In genomic region chr9:44985721-44986161, GRCm38 (mm10) we compare ENCODE assay signal across 17 mouse cellular contexts. TPM values are rescaled to one million over a fixed set of nuclear protein-coding genes. Genes with fewer than 3 reads are reported as not detected.
A peak's percentile ranks its signal among the peaks of the same experiment; 100 is the strongest.
DNase-seq lines count a peak whose midpoint lies in the region; ATAC-seq and TF ChIP-seq lines count a peak whose summit lies in the region.
"Had no signal": no experiment of that assay in that cellular context is flagged by ENCODE, and none has a peak within 500 bp of the region (broad histone marks: within the 10 kb centered on the region; RNA-seq: fewer than 3 reads in every experiment).

No protein-coding gene starts in this region.

- no peak overlapping the region for H3K27ac ChIP-seq in heart, embryonic 14.5 days (replicated peaks in 1 of 2; ENCODE audit: control insufficient read depth in 1 of 2, insufficient read depth in 1 of 2, low read depth in 2 of 2, low read length in 2 of 2)
- no peak overlapping the region for H3K27ac ChIP-seq in liver, embryonic 12.5 days
- H3K27ac ChIP-seq in cerebellum, adult 2 months (ENCODE audit: insufficient read depth, low read length), result no peak overlapping the region
- H3K27ac ChIP-seq: hindbrain, embryonic 13.5 days; midbrain, embryonic 15.5 days had no signal

- TF ChIP-seq POLR2A in cerebellum, adult 2 months (IDR thresholded peaks at IDR 0.05; ENCODE audit: borderline replicate concordance, insufficient read depth, low read length), result no peak

- WGBS in heart, embryonic 14.5 days, result 67% methylated on average over 3 of the region's 3 CpGs
- 67% methylated on average over 3 of the region's 3 CpGs for WGBS in liver, embryonic 12.5 days (ENCODE audit: insufficient replicate concordance)
- WGBS in cerebellum, adult 2 months, result 82% methylated on average over 3 of the region's 3 CpGs

- H3K9me3 ChIP-seq in heart, embryonic 14.5 days (ENCODE audit: control insufficient read depth, low read length), result no peaks in the 10 kb centered on the region
- H3K9me3 ChIP-seq in liver, embryonic 12.5 days (replicated peaks), result no peaks in the 10 kb centered on the region
- H3K9me3 ChIP-seq: hindbrain, embryonic 13.5 days; midbrain, embryonic 15.5 days had no signal

- H3K9ac ChIP-seq in heart, embryonic 14.5 days (ENCODE audit: low read length), result no peak overlapping the region
- no peak overlapping the region for H3K9ac ChIP-seq in liver, embryonic 12.5 days
- H3K9ac ChIP-seq: hindbrain, embryonic 13.5 days; midbrain, embryonic 15.5 days had no signal

- H3K4me1 ChIP-seq in heart, embryonic 14.5 days (ENCODE audit: control insufficient read depth in 2 of 2, insufficient read depth in 2 of 2, low read length in 2 of 2), result peaks cover 2 to 6% of the 10 kb centered on the region in 2 experiments; a peak in 1 of 4 replicates
- peaks cover 5% of the 10 kb centered on the region; the same call in 1 of the 2 replicates for H3K4me1 ChIP-seq in liver, embryonic 12.5 days
- no peaks in the 10 kb centered on the region for H3K4me1 ChIP-seq in cerebellum, adult 2 months (ENCODE audit: control insufficient read depth, insufficient read depth, low read length)
- H3K4me1 ChIP-seq: hindbrain, embryonic 13.5 days; midbrain, embryonic 15.5 days had no signal

- H3K36me3 ChIP-seq in heart, embryonic 14.5 days (ENCODE audit: control insufficient read depth, insufficient read depth, low read length), result no peaks in the 10 kb centered on the region
- no peaks in the 10 kb centered on the region for H3K36me3 ChIP-seq in liver, embryonic 12.5 days
- no peaks in the 10 kb centered on the region for H3K36me3 ChIP-seq in splenic B cell, adult 2 months (ENCODE audit: control insufficient read depth, insufficient read depth, low read length, poor library complexity, severe bottlenecking)
- H3K36me3 ChIP-seq: hindbrain, embryonic 13.5 days; midbrain, embryonic 15.5 days had no signal

- TF ChIP-seq CTCF in cerebellum, adult 2 months (IDR thresholded peaks at IDR 0.05; ENCODE audit: borderline replicate concordance, insufficient read depth, low read depth, low read length), result no peak

- H3K27me3 ChIP-seq in heart, embryonic 14.5 days (ENCODE audit: control insufficient read depth, insufficient read depth, low read length), result no peaks in the 10 kb centered on the region
- 0 out of 2 replicates have a peak, but pooled peaks cover 6% of the 10 kb centered on the region for H3K27me3 ChIP-seq in liver, embryonic 12.5 days (replicated peaks)
- H3K27me3 ChIP-seq in splenic B cell, adult 2 months (ENCODE audit: control insufficient read depth, insufficient read depth, low read length, poor library complexity, severe bottlenecking), result no peaks in the 10 kb centered on the region
- no peaks in the 10 kb centered on the region; the same call in 1 of the 2 replicates for H3K27me3 ChIP-seq in cerebellum, adult 2 months (ENCODE audit: control insufficient read depth, insufficient read depth, low read length)
- H3K27me3 ChIP-seq: midbrain, embryonic 15.5 days had no signal

- no peak for ATAC-seq in heart, embryonic 14.5 days (ENCODE audit: insufficient number of reproducible peaks, insufficient read depth, low FRiP score, low read depth)
- no peak for ATAC-seq in liver, embryonic 12.5 days
- ATAC-seq: midbrain, embryonic 15.5 days had no signal

- H3K4me3 ChIP-seq in heart, embryonic 14.5 days (ENCODE audit: control insufficient read depth in 1 of 2, insufficient read depth in 1 of 2, low read depth in 1 of 2, low read length in 2 of 2), result no peak overlapping the region
- peak overlapping the region; percentile 5; the same call in 1 of the 2 replicates for H3K4me3 ChIP-seq in liver, embryonic 12.5 days
- H3K4me3 ChIP-seq in cerebellum, adult 2 months (replicated peaks; ENCODE audit: insufficient read depth, low read depth, low read length), result no peak overlapping the region
- H3K4me3 ChIP-seq: hindbrain, embryonic 13.5 days; midbrain, embryonic 15.5 days had no signal

- peak overlapping the region; percentile 29; the same call in 1 of the 2 replicates for H3K4me2 ChIP-seq in heart, embryonic 14.5 days (ENCODE audit: low read length)
- H3K4me2 ChIP-seq in liver, embryonic 12.5 days, result peak overlapping the region; percentile 53
- H3K4me2 ChIP-seq: hindbrain, embryonic 13.5 days; midbrain, embryonic 15.5 days had no signal

- DNase-seq in heart, adult 18-20 months, result no peak
- peak; percentile 69 for DNase-seq in CD4-positive, CD25-positive, alpha-beta regulatory T cell, adult 2 months (ENCODE audit: low read depth, low spot score)
- DNase-seq in splenic B cell, adult 2 months (ENCODE audit: low read depth, low spot score), result peak; percentile 7
- DNase-seq in neural tube, embryonic 10.5 days (ENCODE audit: extremely low spot score, low spot score), result no peak
- DNase-seq in urinary bladder, postnatal 14 days (ENCODE audit: low spot score), result no peak
- no peak for DNase-seq in cerebellum, adult 2 months
- DNase-seq: cerebellum, adult 9-11 months; kidney, adult 8-10 months; right cerebral cortex, postnatal 14 days had no signal

RNA-seq across cellular contexts. Expression of gene Cd3d, which starts 4.2 kb away (rescaled TPM):
- polyA plus RNA-seq in heart, embryonic 14.5 days (2014; fragmentation: Nextera tagmentation; extraction: Ambion mirVana), result not detected in 2 replicates
- 1 to 10 TPM in 1 of 2 experiments, not detected in 1; 4.1 TPM for total RNA-seq in heart, adult 18-20 months (2021)
- not detected in 2 replicates for polyA plus RNA-seq in liver, embryonic 12.5 days (2016; fragmentation: Nextera tagmentation; extraction: Ambion mirVana)
- 0.08 and 0.10 TPM in 2 replicates for polyA plus RNA-seq in cerebellum, adult 2 months (2012; rRNA removed)
- total RNA-seq: layer of hippocampus, adult 8-10 months; left cerebral cortex, postnatal 10 days had no signal
- polyA plus RNA-seq: embryonic facial prominence, embryonic 11.5 days; hindbrain, embryonic 13.5 days; midbrain, embryonic 15.5 days had no signal

RNA-seq across cellular contexts. Expression of gene Cd3g, which starts 5.5 kb away (rescaled TPM):
- polyA plus RNA-seq in heart, embryonic 14.5 days (2014; fragmentation: Nextera tagmentation; extraction: Ambion mirVana), result 0.20 TPM in 1 of 2 replicates, not detected in the other
- 1 to 10 TPM in 1 of 2 experiments, under 1 TPM in 1; 0.62 to 4.6 TPM for total RNA-seq in heart, adult 18-20 months (2021)
- not detected in 2 replicates for polyA plus RNA-seq in liver, embryonic 12.5 days (2016; fragmentation: Nextera tagmentation; extraction: Ambion mirVana)
- not detected in 2 replicates for polyA plus RNA-seq in cerebellum, adult 2 months (2012; rRNA removed)
- total RNA-seq: granulocyte monocyte progenitor cell, adult 5-6 weeks; left cerebral cortex, postnatal 10 days had no signal
- polyA plus RNA-seq: embryonic facial prominence, embryonic 11.5 days; hindbrain, embryonic 13.5 days; midbrain, embryonic 15.5 days had no signal

RNA-seq across cellular contexts. Expression of gene Ube4a, which starts 20.3 kb away (rescaled TPM):
- 21.7 and 25.7 TPM in 2 replicates for polyA plus RNA-seq in heart, embryonic 14.5 days (2014; fragmentation: Nextera tagmentation; extraction: Ambion mirVana)
- total RNA-seq in heart, adult 18-20 months (2021), result 10 to 100 TPM; 33.8 to 35.5 TPM
- polyA plus RNA-seq in liver, embryonic 12.5 days (2016; fragmentation: Nextera tagmentation; extraction: Ambion mirVana), result 14.8 and 15.1 TPM in 2 replicates
- 34.7 and 37.4 TPM in 2 replicates for polyA plus RNA-seq in cerebellum, adult 2 months (2012; rRNA removed)

RNA-seq across cellular contexts. Expression of gene Cd3e, which starts 23.7 kb away (rescaled TPM):
- polyA plus RNA-seq in heart, embryonic 14.5 days (2014; fragmentation: Nextera tagmentation; extraction: Ambion mirVana), result not detected in 2 replicates
- total RNA-seq in heart, adult 18-20 months (2021), result 1 to 10 TPM in 1 of 2 experiments, under 1 TPM in 1; 0.47 to 6.4 TPM
- not detected in 2 replicates for polyA plus RNA-seq in liver, embryonic 12.5 days (2016; fragmentation: Nextera tagmentation; extraction: Ambion mirVana)
- 0.05 and 0.27 TPM in 2 replicates for polyA plus RNA-seq in cerebellum, adult 2 months (2012; rRNA removed)
- total RNA-seq: granulocyte monocyte progenitor cell, adult 5-6 weeks; left cerebral cortex, postnatal 10 days had no signal
- polyA plus RNA-seq: embryonic facial prominence, embryonic 11.5 days; hindbrain, embryonic 13.5 days had no signal

RNA-seq across cellular contexts. Expression of gene Mpzl2, which starts 53.9 kb away (rescaled TPM):
- polyA plus RNA-seq in heart, embryonic 14.5 days (2014; fragmentation: Nextera tagmentation; extraction: Ambion mirVana), result 0.59 and 1.1 TPM in 2 replicates
- total RNA-seq in heart, adult 18-20 months (2021), result 1 to 10 TPM in 1 of 2 experiments, under 1 TPM in 1; 0.62 to 2.3 TPM
- polyA plus RNA-seq in liver, embryonic 12.5 days (2016; fragmentation: Nextera tagmentation; extraction: Ambion mirVana), result 3.9 and 4.9 TPM in 2 replicates
- 1.1 and 2.4 TPM in 2 replicates for polyA plus RNA-seq in cerebellum, adult 2 months (2012; rRNA removed)
- total RNA-seq: granulocyte monocyte progenitor cell, adult 5-6 weeks had no signal

Comparison
In these comparisons a context has a peak if more than half of its experiments do, and no peak if none do; other contexts are left out.
1. DNase-seq: peak in CD4-positive, CD25-positive, alpha-beta regulatory T cell, adult 2 months (single experiment) and splenic B cell, adult 2 months (single experiment); none in heart, adult 18-20 months (0 of 2), neural tube, embryonic 10.5 days (single experiment), urinary bladder, postnatal 14 days (single experiment) and cerebellum, adult 2 months (0 of 2).